Mouse (Mus musculus) kidney, postnatal 10 days (tissue): ENCODE data around the gene Ryr3.

ENCODE experiments used
- DNase-seq: peaks from one replicate; pipeline ENCODE4 v3.0.0; 2021; ENCODE audit warnings: mixed read lengths

Gene Ryr3

DNA sequence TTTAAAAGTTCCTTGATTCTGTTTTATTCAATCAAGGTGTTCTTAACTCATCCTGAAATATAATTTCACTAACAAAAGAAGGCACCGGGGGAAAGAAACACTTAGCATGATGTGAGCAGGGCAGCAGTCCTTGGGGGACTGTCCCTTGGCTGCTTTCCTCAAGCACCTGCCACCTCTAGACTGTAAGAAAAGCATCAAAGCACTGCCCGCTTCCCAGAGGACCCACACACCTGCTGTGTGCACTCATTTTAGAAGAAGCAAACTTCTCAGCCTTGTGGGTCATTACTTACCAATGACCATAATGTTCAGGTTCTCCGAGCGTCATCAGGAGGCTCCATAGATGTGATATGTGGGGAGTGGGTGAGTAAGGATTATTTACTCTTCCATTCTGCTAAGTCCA, 307.8 kb downstream of the Ryr3 start:
- no peak for DNase-seq

GRCm38 (mm10) chr2:112900747-112901146, 316.1 kb downstream of the Ryr3 start:
- DNase-seq = no peak

GRCm38 (mm10) chr2:112884456-112885114, 332.3 kb downstream of the Ryr3 start:
- DNase-seq = no peak

DNA sequence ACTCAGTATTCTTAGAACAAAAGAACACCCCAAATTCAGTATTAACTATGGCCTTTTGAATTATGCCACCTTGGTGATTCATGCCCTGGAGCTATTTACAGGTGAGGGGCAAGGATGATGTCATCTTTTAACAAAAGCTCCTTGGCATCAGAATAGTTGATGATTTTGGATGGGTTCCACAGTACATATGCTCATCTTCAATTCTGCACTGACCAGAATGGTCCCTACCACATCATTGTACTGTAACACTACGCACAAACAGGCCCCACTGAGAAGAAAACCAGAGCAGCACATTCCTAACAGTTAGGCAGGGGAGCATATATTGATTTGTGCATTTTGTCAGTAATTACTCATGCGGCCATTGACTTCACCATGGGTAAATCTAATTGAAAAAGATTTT, 335.1 kb downstream of the Ryr3 start:
- DNase-seq = no peak

DNA sequence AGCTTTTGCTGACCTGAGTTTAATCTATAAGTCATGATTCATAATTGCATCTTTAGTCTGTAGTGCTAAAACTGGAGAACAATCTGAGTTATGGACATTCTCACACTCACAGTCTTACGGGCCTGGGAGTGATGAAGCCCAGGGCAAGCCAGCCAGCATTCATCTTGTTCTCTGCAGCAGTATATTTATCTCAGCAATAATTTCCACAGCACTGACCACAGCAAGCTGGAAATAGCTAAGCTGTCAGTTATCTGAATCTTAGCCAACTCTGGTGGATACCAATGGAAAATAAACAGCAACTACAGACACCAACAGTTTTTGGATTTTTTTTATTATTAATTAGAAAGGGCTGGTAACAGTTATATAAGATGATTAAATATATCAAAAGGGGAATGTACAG, 335.5 kb downstream of the Ryr3 start:
- DNase-seq = no peak

GRCm38 (mm10) chr2:112877404-112877803, 339.5 kb downstream of the Ryr3 start:
- DNase-seq = no peak

DNA sequence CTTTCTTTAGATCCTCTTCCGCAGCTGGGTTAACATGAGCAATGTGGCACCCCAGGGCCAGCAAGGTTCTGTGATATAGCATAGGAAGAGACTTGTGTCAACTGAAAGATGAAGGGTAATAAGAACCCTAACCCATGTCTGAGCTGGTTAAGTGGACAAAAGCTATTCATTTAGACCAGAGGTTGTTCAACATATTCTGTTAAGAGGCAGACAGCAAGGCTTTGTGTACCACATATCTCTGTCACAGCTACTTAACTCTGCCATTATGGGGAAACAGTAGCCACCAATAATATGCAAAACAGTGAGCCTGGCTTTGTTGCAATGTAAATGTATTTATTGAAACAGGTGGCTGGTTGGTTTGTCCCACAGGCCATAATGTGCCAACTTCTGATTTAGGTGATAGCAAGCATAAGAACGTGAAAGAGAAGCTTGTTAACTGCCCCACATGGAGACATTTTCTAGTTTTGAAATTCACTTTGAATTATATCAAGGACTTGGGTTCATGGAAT, 350.8 kb downstream of the Ryr3 start:
- DNase-seq = no peak

DNA sequence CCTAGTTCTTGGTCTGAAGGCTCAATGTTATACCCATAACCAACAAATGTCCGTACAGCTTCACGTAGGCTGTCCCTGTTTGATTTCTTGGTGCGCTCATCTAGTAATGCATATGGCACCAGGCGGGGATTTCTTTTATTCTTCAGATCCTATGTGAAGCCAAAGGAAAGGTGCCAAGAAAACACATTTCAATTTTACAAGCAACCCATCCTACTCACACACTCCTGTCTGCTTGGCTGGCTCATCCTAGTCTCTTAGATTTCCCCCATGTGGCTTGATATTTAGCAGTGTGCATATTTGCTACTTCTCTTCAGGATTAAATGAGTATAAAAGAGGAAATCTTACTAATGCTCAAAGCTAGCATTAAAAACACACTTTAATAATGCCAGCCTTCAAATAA, 355.1 kb downstream of the Ryr3 start:
- no peak for DNase-seq

DNA sequence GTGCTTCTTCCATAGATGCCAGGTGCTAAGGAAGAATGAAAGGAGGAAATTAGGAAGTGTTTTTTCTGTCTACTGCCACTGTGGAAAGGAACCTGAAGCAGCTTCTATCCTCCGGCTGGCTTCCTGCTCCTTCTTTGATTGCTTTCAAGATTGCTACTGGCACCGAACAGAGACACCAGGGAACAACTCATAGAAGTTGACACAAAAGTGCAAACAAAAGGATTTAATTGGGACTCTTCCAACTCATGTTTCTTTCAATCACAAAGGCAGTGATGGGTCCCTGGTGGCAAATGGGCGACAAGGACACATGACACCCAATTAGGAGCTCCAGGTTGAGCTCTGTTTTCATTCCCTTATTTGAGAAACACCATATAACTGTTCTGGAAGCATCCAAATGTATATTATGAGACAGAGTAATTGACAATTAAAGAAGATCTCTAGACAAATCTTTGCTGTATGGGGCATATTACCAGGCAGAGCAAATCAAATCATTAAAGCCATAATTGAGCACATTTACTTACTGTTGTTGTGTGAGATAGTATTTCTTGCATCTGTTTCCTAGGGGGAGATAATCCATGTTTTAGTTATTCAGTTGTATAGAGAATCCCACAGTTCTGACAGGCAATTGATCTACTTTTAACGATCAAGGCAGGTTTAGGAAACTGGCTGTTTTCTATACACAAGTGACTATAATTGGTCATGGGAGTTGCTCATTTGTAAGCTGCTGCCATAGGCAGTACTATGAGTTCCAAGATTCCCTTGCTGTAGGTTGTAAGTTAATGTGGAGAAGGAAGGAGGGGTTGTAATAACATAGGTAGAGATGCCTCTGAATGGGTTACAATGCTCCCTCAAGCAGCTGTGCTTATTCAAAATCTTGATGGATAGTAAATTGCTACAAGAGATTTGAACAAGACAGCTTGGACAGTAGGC, 371.0 kb downstream of the Ryr3 start:
- no peak for DNase-seq

DNA sequence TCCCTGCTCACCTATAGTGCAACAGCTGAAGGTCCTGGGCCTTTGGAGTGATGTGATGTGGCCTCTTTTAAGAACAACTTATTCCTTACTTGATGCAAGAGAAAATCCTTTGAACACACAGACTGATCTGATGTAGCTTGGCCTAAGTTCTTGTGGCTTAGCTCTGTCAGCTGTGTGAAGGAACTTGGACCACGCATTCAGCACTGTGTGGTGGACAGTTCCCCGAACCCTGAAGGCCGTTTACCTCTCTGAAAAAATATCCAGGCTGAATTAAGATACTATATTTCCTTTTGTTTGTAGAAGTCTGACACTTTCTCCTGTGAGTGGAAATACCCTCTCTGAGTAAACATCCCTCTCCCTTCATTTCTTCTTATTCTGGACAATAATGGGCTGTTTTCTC, 374.0 kb downstream of the Ryr3 start:
- DNase-seq = peak; percentile 55

DNA sequence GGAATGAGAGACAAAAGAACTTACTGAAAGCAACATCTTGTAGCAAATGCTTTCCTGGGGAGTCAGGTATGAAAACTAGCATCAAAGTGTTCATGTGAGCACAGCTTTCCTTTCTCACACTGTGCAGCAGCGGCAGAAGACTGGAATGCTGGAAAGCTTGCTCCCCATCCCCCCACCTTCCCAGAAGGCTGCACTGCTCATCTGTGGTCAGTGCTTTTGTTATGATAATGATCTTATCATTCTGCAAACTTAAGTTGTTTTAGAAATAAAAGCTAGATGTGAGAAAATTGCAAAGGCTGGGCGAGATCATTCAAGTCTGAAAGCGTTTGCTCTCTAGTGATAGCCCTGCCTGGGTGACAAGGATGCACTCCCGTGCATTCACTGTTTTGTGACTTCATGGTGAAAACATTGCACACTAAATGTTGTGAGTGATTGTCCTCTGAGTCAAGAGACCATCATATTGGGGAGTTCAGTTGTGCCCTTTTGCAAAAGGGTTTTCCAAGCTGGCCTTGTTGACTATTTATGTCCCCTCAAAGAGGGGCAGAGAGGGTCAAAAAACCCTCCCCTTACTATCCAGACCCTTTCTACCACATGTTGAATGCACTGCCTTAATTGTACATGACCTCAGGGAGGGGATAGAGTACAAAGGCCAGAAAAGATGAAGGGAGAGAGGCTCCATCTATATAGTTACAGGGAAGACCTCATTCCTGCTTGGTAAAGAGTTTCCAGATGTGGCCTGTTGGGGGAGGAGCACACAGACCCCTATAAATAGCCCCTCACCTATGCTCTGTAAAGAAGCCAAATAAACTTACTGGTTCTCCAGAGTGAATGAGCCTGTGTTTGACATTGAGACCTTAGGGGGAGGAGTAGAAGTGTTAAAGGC, 385.2 kb downstream of the Ryr3 start:
- no peak for DNase-seq

DNA sequence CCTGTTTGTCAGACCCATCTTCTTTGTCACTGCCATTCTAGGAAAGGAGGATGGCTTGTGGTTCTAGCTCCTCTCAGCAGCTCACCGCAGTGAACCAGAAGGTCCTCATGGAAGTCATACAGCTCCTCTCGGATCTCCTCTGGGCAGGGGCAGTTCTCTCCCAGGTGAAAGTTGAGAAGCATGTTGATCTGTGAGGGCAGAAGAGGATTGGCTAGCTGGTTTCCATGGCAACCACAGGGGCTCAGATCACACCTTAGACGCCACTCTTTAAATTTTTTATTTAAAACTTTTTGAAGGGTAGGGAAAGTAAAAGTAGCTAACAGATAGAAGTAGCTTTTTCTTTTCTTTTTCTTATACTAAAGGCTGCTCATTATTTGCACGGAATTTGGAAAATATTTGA, 390.3 kb downstream of the Ryr3 start:
- no peak for DNase-seq

DNA sequence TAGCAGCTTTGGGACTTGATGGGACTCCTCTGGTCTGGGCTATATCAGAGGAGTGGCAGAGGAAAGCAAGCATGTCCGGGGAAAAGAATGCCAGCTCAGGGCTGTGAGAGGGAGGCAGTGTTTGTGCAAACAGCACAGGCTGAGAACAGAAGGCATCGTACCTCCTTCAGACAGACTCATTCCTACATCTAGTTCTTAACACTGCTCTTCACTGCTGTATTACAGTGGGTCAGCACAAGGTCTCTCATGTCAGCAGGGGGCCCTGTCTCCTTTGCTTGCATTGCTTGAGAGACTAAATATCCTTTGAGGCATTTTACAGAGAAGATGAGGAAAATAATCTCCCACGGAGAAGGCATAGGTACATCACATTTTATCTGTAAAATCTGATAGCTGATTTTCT, 394.2 kb downstream of the Ryr3 start:
- DNase-seq = peak; percentile 8

GRCm38 (mm10) chr2:112819059-112819458, 397.8 kb downstream of the Ryr3 start:
- no peak for DNase-seq

- no peak for DNase-seq
Measured at GRCm38 (mm10) chr2:112816976-112817375, 399.9 kb downstream of the Ryr3 start.

- DNase-seq = no peak
Measured at GRCm38 (mm10) chr2:112815960-112816359, 400.9 kb downstream of the Ryr3 start.

GRCm38 (mm10) chr2:112812637-112813402, 404.1 kb downstream of the Ryr3 start:
- no peak for DNase-seq

- no peak for DNase-seq
Measured at GRCm38 (mm10) chr2:112806015-112806414, 410.9 kb downstream of the Ryr3 start.

- DNase-seq = peak; percentile 72
Measured at GRCm38 (mm10) chr2:112799995-112800353, 416.9 kb downstream of the Ryr3 start.

- no peak for DNase-seq
Measured at GRCm38 (mm10) chr2:112799351-112799994, 417.4 kb downstream of the Ryr3 start.

DNA sequence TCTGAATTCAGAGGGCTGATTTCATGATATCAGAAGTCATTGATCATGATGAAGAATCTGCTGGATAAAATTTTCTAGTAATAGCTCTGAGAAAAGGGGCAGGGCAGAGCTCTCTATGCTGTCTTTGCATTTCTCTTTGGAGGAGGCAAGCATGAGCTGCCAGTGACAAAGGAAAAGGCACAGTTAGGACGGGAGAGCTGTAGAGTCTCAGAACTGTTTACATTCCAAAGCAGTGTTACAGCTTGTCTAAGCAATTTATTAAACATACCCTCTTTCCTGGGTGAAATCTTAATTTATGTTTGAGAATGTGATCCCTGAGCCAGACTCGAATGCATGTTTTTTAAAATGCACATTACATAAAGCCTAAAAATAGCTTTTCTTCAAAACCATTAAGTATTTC, 435.3 kb downstream of the Ryr3 start:
- DNase-seq = no peak

DNA sequence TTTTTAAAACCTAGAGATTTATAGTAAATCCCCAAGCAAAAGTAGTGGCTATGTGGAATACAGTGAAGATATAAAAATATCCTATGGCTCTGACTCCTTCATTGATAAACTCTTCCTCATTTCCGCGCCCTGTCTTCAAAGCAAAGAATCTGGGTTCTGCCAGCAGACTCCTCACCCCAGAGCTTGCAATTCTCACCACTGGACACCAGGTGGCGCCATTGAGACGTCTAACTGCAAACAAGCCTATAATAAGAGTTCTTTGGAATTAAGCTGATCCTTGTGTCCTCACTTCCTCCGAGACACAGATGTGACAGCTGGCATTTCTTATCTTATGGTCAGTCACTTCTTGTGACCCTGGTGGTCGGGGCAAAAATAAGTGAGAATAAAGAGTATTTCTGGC, 442.1 kb downstream of the Ryr3 start:
- DNase-seq = peak; percentile 73
